Mouse (Mus musculus) heart, postnatal 0 days (tissue): ENCODE results near the gene Kcnh7. TPM values are rescaled to one million over a fixed set of nuclear protein-coding genes. Genes with fewer than 3 reads are reported as not detected.
"Not testable (repeated sequence)": the region's sequence is repeated elsewhere in the genome, so short reads cannot be mapped to it uniquely, and the experiment has no call there.

ENCODE experiments used
- ATAC-seq: fragments of 200-750 bp; cut with Nextera tagmentation; 2 replicates; pipeline ENCODE4 v1.8.0; 2017; ENCODE audit warnings: low read depth, moderate number of reproducible peaks, moderate library complexity; ENCODE audit not compliant: insufficient read depth
- DNase-seq: peaks from one replicate; pipeline ENCODE4 v3.0.0-alpha.2; 2016; ENCODE audit warnings: low spot score
- H3K27ac ChIP-seq: fragments of 300-500 bp; sonication (generic); 2 replicates; pipeline ENCODE4 v1.5.1; 2014; ENCODE audit warnings: low read depth, mild to moderate bottlenecking
- H3K27me3 ChIP-seq: fragments of 300-500 bp; sonication (generic); 2 replicates; pipeline ENCODE4 v1.6.1; 2014; ENCODE audit warnings: low read length, mixed read lengths; ENCODE audit not compliant: control insufficient read depth, insufficient read depth
- H3K36me3 ChIP-seq: fragments of 300-500 bp; sonication (generic); replicated peaks from 2 replicates; pipeline ENCODE4 v1.6.1; 2014; ENCODE audit warnings: low read length, mixed read lengths; ENCODE audit not compliant: control insufficient read depth, insufficient read depth
- H3K4me1 ChIP-seq: fragments of 300-500 bp; sonication (generic); 2 replicates; pipeline ENCODE4 v1.6.1; 2014; ENCODE audit warnings: antibody characterized with exemption; ENCODE audit not compliant: control insufficient read depth, insufficient read depth
- H3K4me2 ChIP-seq: fragments of 300-500 bp; sonication (generic); 2 replicates; pipeline ENCODE4 v1.6.1; 2014; ENCODE audit warnings: low read depth, mild to moderate bottlenecking, low read length, moderate library complexity
- H3K4me3 ChIP-seq: fragments of 300-500 bp; sonication (generic); 2 replicates; pipeline ENCODE4 v1.5.1; 2014; ENCODE audit warnings: low read depth, low read length
- H3K9ac ChIP-seq: fragments of 300-500 bp; sonication (generic); replicated peaks from 2 replicates; pipeline ENCODE4 v1.6.1; 2014; ENCODE audit warnings: low read depth, low read length, mixed read lengths
- H3K9me3 ChIP-seq: fragments of 300-500 bp; sonication (generic); replicated peaks from 2 replicates; pipeline ENCODE4 v1.6.1; 2016; ENCODE audit warnings: low read length; ENCODE audit not compliant: control insufficient read depth
- CTCF ChIP-seq: IDR thresholded peaks from 2 replicates; pipeline ENCODE4 v1.5.1; 2016; ENCODE audit warnings: antibody characterized with exemption, control low read depth, low read depth
- EP300 ChIP-seq: IDR thresholded peaks from 2 replicates; pipeline ENCODE4 v1.6.1; 2016; ENCODE audit warnings: antibody characterized with exemption, low read depth
- WGBS: fragments of 180-500 bp; shearing (Covaris S2); extraction: QIAGEN DNeasy Blood & Tissue Kit; methylation state at CpG from one replicate; pipeline ENCODE4 v1.1.7; 2014; 5-methylcytosine and 5-hydroxymethylcytosine counted together
- polyA plus RNA-seq: library from polyadenylated mRNA; unstranded; fragments of >200 nt; fragmentation: Nextera tagmentation; extraction: Ambion mirVana; gene quantifications from 2 replicates; pipeline ENCODE4 v1.2.1, GENCODE M21; 2015
- total RNA-seq: library from RNA; depleted of rRNA; stranded (reverse); fragments of >200 nt; gene quantifications from 2 replicates; pipeline ENCODE4 v1.2.3, GENCODE M21; 2014; ENCODE audit warnings: low replicate concordance

Kcnh7 gene
- total and polyA plus RNA-seq, 2 experiments from 2014 or later, result 0.31 to 1.9 TPM

DNA sequence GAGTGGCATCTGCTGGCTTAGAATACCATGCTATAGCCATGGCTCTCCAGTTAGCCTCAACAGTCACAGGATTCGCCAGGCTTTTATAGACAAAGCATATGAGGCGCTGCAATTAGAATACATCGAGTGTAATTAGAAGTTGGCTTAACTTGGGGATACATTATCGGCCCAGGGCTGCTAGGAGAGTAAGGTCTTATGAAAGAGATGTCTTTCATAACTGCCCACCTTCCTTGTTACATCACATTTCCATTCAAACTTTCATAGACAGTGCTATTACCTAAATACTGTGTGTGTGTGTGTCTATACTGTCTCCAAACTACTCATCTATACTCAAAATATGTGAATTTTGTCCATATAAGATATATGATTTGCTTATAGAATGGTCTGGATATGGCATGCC, 468.8 kb downstream of the Kcnh7 start:
- H3K27me3 ChIP-seq, result no peaks in the 10 kb centered on the region
- H3K9ac ChIP-seq, result no peak overlapping the region
- no peak overlapping the region for H3K4me3 ChIP-seq
- no peaks in the 10 kb centered on the region for H3K9me3 ChIP-seq
- no peak for TF ChIP-seq CTCF
- TF ChIP-seq EP300, result no peak
- no peak overlapping the region for H3K27ac ChIP-seq
- no peaks in the 10 kb centered on the region for H3K4me1 ChIP-seq
- H3K36me3 ChIP-seq, result no peaks in the 10 kb centered on the region
- no peak for DNase-seq
- 84% methylated on average over 4 of the region's 4 CpGs for WGBS
- no peak for ATAC-seq
- no peak overlapping the region for H3K4me2 ChIP-seq

DNA sequence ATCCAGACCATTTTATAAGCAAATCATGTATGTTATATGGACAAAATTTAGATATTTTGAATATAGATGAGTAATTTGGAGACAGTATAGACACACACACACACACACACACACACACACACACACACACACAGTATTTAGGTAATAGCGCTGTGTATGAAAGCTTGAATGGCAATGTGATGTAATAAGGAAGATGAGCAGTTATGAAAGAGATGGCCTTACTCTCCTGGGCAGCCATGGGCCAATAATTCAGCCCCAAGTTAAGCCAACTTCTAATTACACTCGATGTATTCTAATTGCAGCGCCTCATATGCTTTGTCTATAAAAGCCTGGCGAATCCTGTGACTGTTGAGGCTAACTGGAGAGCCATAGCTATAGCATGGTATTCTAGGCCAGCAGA, 469.7 kb downstream of the Kcnh7 start:
- not testable (repeated sequence) for H3K4me1 ChIP-seq, H3K36me3 ChIP-seq, H3K9me3 ChIP-seq, H3K4me2 ChIP-seq, H3K9ac ChIP-seq, ATAC-seq, H3K27me3 ChIP-seq, DNase-seq, H3K4me3 ChIP-seq, H3K27ac ChIP-seq
- WGBS, result 88% methylated on average over 4 of the region's 4 CpGs

DNA sequence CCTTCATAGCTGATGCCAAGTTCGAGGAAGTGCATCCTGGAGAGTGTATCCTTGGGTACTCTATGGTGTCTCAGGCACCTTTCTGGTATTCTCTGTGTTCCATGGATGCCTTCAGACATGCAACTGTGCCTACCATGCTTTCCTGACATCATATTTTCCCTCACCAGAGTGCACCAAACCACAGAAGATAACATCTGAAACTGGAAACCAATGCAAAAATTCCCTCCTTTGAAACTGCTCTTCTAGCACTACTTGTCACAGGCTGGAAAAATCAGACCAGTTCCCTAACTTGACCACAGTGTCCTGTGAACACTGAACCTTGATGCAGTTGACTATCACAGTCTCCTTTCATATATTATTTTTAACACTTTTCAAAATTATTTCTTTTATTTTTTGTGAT, 474.5 kb downstream of the Kcnh7 start:
- no peak for DNase-seq
- H3K4me2 ChIP-seq, result no peak overlapping the region

DNA sequence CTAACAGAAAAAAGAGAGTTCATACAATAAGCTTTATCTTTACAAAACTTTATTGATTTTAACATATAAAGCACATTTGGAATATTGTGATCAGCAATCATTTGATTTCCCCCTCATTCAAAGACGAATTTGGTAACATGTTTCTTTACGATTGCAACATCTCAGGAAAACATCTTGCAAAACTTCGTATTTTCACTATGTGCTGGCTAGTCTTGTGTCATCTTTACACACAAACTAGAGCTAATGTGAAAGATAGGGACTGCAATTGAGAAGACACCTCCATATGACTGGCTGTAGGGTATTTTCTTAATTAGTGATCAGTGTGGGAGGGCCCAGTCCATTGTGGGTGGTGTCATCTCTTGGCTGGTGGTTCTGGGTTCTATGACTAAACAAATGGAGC, 477.8 kb downstream of the Kcnh7 start:
- DNase-seq (no peak), ATAC-seq (no peak)
- H3K4me3 ChIP-seq, result no peak overlapping the region
- WGBS, result 86% methylated on average over 3 of the region's 3 CpGs
- TF ChIP-seq EP300 (no peak), CTCF (no peak)
- H3K27ac ChIP-seq, result no peak overlapping the region
- no peaks in the 10 kb centered on the region for H3K9me3 ChIP-seq
- H3K9ac ChIP-seq, result no peak overlapping the region
- H3K4me2 ChIP-seq, result no peak overlapping the region
- H3K4me1 ChIP-seq, result no peaks in the 10 kb centered on the region
- H3K27me3 ChIP-seq, result no peaks in the 10 kb centered on the region
- H3K36me3 ChIP-seq, result no peaks in the 10 kb centered on the region

More for the DNA sequence above, 474.5 kb downstream of the Kcnh7 start:
- ATAC-seq, result no peak
- H3K9me3 ChIP-seq, result no peaks in the 10 kb centered on the region
- H3K4me3 ChIP-seq, result no peak overlapping the region
- no peaks in the 10 kb centered on the region for H3K27me3 ChIP-seq
- H3K36me3 ChIP-seq, result no peaks in the 10 kb centered on the region
- no peak overlapping the region for H3K9ac ChIP-seq
- no peaks in the 10 kb centered on the region for H3K4me1 ChIP-seq
- no peak for TF ChIP-seq EP300
- 78% methylated on average over 1 of the region's 1 CpGs for WGBS
- H3K27ac ChIP-seq, result no peak overlapping the region

DNA sequence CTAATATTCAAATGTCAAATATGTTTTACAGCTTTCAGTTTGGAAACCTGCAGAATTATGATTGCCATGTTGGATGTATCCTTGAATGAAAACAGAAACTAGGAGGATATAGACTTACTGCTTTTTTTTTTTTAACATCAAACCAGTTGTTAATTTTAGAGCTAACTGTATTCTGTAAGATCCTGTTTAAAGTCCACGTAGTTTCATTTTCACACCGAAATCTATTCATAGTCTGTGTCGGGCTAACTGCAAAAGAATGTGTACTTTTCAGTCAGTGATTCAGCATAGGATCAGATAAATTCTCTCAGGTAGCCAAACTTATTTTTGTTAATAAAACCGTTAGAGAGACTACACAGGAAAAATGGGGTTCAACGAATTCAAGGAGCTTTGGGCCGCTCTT, 498.2 kb downstream of the Kcnh7 start:
- Histone ChIP-seq H3K27me3 (no peaks in the 10 kb centered on the region), H3K27ac (no peak overlapping the region), H3K36me3 (no peaks in the 10 kb centered on the region), H3K9me3 (no peaks in the 10 kb centered on the region), H3K4me2 (no peak overlapping the region), H3K4me1 (no peaks in the 10 kb centered on the region), H3K4me3 (no peak overlapping the region), H3K9ac (no peak overlapping the region)
- no peak for DNase-seq
- WGBS, result 84% methylated on average over 6 of the region's 6 CpGs
- TF ChIP-seq CTCF (no peak), EP300 (no peak)
- no peak for ATAC-seq

DNA sequence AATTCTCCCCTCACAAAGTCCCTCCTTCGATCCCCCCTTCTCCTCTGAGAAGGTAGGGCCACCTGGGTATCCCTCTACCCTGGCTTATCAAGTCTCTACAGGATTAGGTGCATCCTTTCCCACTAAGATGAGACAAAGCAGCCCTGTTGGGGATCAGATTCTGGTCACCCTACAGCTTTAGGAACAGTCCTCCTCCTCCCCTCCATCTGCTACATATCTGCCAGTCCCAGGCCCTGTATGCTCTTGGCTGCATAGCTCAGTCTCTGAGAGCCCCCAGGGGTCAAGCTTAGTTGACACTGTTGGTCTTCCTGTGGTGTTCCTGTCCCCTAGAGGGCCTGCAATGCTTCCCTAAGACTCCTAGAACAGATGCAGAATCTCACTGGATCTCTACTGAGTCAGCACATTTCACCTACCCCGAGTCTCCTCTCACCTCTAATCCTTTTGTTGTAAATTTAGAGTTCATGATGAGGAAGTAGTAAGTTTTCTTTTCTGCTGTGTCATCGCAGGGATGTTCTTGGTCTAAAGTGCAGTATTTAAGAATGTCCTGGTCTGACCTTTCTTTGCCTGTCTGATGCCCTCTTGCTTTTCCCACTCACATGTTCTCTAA, 499.0 kb downstream of the Kcnh7 start:
- DNase-seq, result no peak
- Histone ChIP-seq H3K36me3 (no peaks in the 10 kb centered on the region), H3K4me3 (no peak overlapping the region)

More for the DNA sequence above, 499.0 kb downstream of the Kcnh7 start:
- no peak overlapping the region for H3K27ac ChIP-seq
- 52% methylated on average over 3 of the region's 3 CpGs for WGBS
- TF ChIP-seq CTCF (no peak), EP300 (no peak)
- H3K4me1 ChIP-seq, result no peaks in the 10 kb centered on the region
- H3K4me2 ChIP-seq, result no peak overlapping the region
- no peaks in the 10 kb centered on the region for H3K27me3 ChIP-seq
- ATAC-seq, result no peak
- H3K9ac ChIP-seq, result no peak overlapping the region
- H3K9me3 ChIP-seq, result no peaks in the 10 kb centered on the region
